Mouse (Mus musculus): ENCODE data around the gene Foxj1. TPM values are rescaled to one million over a fixed set of nuclear protein-coding genes. Genes with fewer than 3 reads are reported as not detected.

Foxj1 gene
- polyA plus RNA-seq, 1 experiment from 2014 or later = 0.07 TPM

DNA sequence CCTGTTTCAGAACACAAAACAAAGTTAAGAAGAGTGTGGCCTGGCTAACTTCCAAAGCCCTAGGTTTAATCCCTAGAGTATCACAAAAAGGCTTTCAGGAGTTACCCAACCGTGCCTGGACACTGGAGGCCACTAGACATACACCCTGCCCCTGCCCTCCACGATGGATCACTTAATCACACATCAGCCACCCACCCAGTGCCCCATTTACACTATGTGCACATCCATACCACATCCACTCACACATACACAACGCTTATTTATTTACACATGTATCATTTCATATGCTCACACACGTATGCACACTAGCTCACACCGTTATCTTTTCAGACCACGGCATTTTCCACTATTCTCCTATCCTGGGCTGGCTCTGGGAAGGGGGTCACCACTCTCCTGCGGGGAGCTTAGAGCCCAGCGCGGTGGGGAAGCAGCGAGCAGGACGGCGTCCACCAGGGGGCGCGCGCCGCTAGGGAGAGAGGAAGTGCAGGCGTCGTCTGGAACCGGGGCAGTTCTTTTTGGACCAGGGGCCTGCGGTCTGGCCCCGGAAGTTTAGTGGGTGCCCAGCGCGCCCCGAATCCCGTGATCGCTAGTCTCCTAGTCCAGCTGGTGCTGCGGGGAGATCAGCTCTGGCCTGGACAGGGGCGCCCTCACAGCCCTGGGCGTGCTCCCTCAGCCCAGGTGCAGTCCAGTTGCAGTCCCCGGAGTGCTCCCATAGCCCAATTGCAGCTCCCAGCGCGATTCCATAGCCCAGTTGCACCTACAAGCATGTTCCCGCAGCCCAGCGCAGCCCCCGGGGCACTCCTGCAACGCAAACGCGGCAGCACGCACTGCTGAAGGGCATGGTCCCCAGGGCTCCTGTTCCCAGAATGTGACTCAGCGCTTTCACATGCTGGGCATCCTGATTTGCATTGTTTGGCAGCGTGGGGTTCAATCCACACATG, 16.2 kb downstream of the Foxj1 start:
- no peaks in the 10 kb centered on the region for H3K9me3 ChIP-seq (replicated peaks; ENCODE audit: control insufficient read depth, low read length)
- H3K9ac ChIP-seq (ENCODE audit: low read depth, low read length) = peak overlapping the region; percentile 77
- H3K27ac ChIP-seq (ENCODE audit: low read depth, low read length) = no peak overlapping the region
- H3K36me3 ChIP-seq (ENCODE audit: control insufficient read depth, insufficient read depth, low read length) = no peaks in the 10 kb centered on the region
- peak overlapping the region; percentile 100 for H3K4me2 ChIP-seq
- WGBS (ENCODE audit: insufficient replicate concordance) = 2% methylated on average over 41 of the region's 41 CpGs
- peak; percentile 47; the same call in 1 of the 2 replicates for ATAC-seq (replicated peaks; ENCODE audit: insufficient number of reproducible peaks, low FRiP score, low TSS enrichment)
- peak overlapping the region; percentile 56 for H3K4me3 ChIP-seq (ENCODE audit: low read depth, low read length)
- H3K27me3 ChIP-seq (ENCODE audit: control insufficient read depth, insufficient read depth, low read length) = no peaks in the 10 kb centered on the region
- peaks cover 3% of the 10 kb centered on the region; the same call in 1 of the 2 replicates for H3K4me1 ChIP-seq (ENCODE audit: control insufficient read depth, insufficient read depth, low read length)

DNA sequence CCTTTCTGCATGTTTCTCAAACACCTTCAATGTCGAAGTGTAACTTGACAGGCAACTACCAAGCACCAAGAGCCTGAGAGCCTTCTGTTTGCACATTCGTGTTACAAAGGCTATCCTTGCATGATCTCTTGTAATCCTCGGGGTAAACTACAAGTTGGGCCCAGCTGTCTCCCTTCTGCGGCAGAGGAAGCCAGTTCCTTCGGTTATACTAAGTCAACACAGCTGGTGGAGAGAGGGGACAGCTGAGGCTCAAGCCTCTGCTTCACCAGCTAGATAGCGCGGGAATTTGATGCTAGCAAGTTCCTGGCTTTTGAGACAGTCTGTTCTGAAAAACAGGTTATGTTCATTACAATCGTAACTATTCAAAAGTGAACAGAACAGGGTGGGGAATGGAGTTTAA, 22.8 kb downstream of the Foxj1 start:
- no peaks in the 10 kb centered on the region for H3K9me3 ChIP-seq (replicated peaks; ENCODE audit: control insufficient read depth, low read length)
- 46% methylated on average over 8 of the region's 8 CpGs for whole genome bisulfite sequencing (ENCODE audit: insufficient replicate concordance)
- no peaks in the 10 kb centered on the region for H3K27me3 ChIP-seq (ENCODE audit: control insufficient read depth, insufficient read depth, low read length)
- no peak overlapping the region for H3K27ac ChIP-seq (ENCODE audit: low read depth, low read length)
- ATAC-seq (replicated peaks; ENCODE audit: insufficient number of reproducible peaks, low FRiP score, low TSS enrichment) = no peak
- H3K9ac ChIP-seq (ENCODE audit: low read depth, low read length) = no peak overlapping the region
- H3K4me3 ChIP-seq (ENCODE audit: low read depth, low read length) = no peak overlapping the region
- no peaks in the 10 kb centered on the region for H3K36me3 ChIP-seq (ENCODE audit: control insufficient read depth, insufficient read depth, low read length)
- no peak overlapping the region for H3K4me2 ChIP-seq
- no peaks in the 10 kb centered on the region for H3K4me1 ChIP-seq (ENCODE audit: control insufficient read depth, insufficient read depth, low read length)

GRCm38 (mm10) chr11:116311169-116311568, 24.0 kb downstream of the Foxj1 start:
- 49% methylated on average over 8 of the region's 8 CpGs for WGBS (ENCODE audit: insufficient replicate concordance)
- ATAC-seq (replicated peaks; ENCODE audit: insufficient number of reproducible peaks, low FRiP score, low TSS enrichment) = no peak
- no peak overlapping the region for H3K4me3 ChIP-seq (ENCODE audit: low read depth, low read length)
- H3K36me3 ChIP-seq (ENCODE audit: control insufficient read depth, insufficient read depth, low read length) = no peaks in the 10 kb centered on the region
- no peaks in the 10 kb centered on the region for H3K27me3 ChIP-seq (ENCODE audit: control insufficient read depth, insufficient read depth, low read length)
- H3K9ac ChIP-seq (ENCODE audit: low read depth, low read length) = no peak overlapping the region
- peaks cover 2% of the 10 kb centered on the region; the same call in 1 of the 2 replicates for H3K4me1 ChIP-seq (ENCODE audit: control insufficient read depth, insufficient read depth, low read length)
- no peaks in the 10 kb centered on the region for H3K9me3 ChIP-seq (replicated peaks; ENCODE audit: control insufficient read depth, low read length)
- no peak overlapping the region for H3K4me2 ChIP-seq
- no peak overlapping the region for H3K27ac ChIP-seq (ENCODE audit: low read depth, low read length)

- no peak for ATAC-seq (replicated peaks; ENCODE audit: insufficient number of reproducible peaks, low FRiP score, low TSS enrichment)
- 60% methylated on average over 3 of the region's 3 CpGs for WGBS (ENCODE audit: insufficient replicate concordance)
- no peaks in the 10 kb centered on the region for H3K9me3 ChIP-seq (replicated peaks; ENCODE audit: control insufficient read depth, low read length)
- no peak overlapping the region for H3K4me3 ChIP-seq (ENCODE audit: low read depth, low read length)
- H3K36me3 ChIP-seq (ENCODE audit: control insufficient read depth, insufficient read depth, low read length) = no peaks in the 10 kb centered on the region
- peaks cover 8% of the 10 kb centered on the region for H3K4me1 ChIP-seq (ENCODE audit: control insufficient read depth, insufficient read depth, low read length)
- no peak overlapping the region for H3K4me2 ChIP-seq
- no peaks in the 10 kb centered on the region for H3K27me3 ChIP-seq (ENCODE audit: control insufficient read depth, insufficient read depth, low read length)
- H3K27ac ChIP-seq (ENCODE audit: low read depth, low read length) = no peak overlapping the region
- no peak overlapping the region for H3K9ac ChIP-seq (ENCODE audit: low read depth, low read length)
These were observed 25.6 kb downstream of the Foxj1 start for GRCm38 (mm10) chr11:116309601-116310000.

DNA sequence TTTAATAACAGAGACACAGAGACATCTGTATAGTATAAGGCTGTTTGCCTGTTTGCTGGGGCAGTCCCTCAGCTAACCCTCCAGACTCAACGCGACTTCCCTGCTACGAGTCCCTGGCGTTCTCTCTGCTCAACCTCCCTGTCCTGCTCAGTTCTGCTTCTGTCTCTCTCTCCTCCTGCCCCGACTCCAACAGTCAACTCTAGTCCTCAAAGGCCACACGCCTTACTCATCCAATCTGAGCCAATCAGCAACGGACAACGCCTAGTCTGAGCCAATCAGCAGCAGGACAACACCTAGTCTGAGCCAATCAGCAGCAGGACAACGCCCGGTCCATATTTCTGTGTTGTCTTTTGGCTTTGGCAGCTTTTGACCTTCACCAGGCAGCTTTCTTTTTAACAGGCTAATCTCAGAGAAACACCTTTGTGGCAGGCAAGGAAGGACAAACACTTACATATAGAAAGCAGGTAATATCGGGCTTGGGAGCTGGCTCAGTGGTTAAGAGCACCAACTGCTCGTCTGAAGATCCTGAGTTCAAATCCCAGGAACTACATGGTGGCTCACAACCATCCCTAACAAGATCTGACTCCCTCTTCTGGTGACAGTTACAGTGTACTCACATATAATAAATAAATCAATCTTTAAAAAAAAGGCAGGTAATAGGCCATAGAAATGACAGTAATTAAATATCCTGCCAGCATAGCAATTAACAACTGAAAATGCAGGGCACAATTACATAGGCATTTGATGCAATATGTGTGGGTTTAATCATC, 27.3 kb downstream of the Foxj1 start:
- H3K4me3 ChIP-seq (ENCODE audit: low read depth, low read length) = no peak overlapping the region
- WGBS (ENCODE audit: insufficient replicate concordance) = 86% methylated on average over 12 of the region's 12 CpGs
- H3K27ac ChIP-seq (ENCODE audit: low read depth, low read length) = no peak overlapping the region
- no peak overlapping the region for H3K4me2 ChIP-seq
- peaks cover 5% of the 10 kb centered on the region for H3K36me3 ChIP-seq (ENCODE audit: control insufficient read depth, insufficient read depth, low read length)
- no peaks in the 10 kb centered on the region for H3K9me3 ChIP-seq (replicated peaks; ENCODE audit: control insufficient read depth, low read length)
- H3K9ac ChIP-seq (ENCODE audit: low read depth, low read length) = no peak overlapping the region
- ATAC-seq (replicated peaks; ENCODE audit: insufficient number of reproducible peaks, low FRiP score, low TSS enrichment) = no peak
- peaks cover 8% of the 10 kb centered on the region for H3K4me1 ChIP-seq (ENCODE audit: control insufficient read depth, insufficient read depth, low read length)
- no peaks in the 10 kb centered on the region for H3K27me3 ChIP-seq (ENCODE audit: control insufficient read depth, insufficient read depth, low read length)

GRCm38 (mm10) chr11:116307019-116307725, 28.0 kb downstream of the Foxj1 start, which contains the start of gene Exoc7:
Gene Exoc7, minus strand, starts transcription at chr11:116307233.
- Histone ChIP-seq H3K4me1 (ENCODE audit: control insufficient read depth, insufficient read depth, low read length) (peaks cover 8% of the 10 kb centered on the region), H3K4me2 (peak within 1 kb of the TSS; percentile 86), H3K36me3 (ENCODE audit: control insufficient read depth, insufficient read depth, low read length) (peaks cover 11% of the 10 kb centered on the region), H3K27me3 (ENCODE audit: control insufficient read depth, insufficient read depth, low read length) (no peaks in the 10 kb centered on the region), H3K4me3 (ENCODE audit: low read depth, low read length) (peak within 1 kb of the TSS; percentile 60), H3K9ac (ENCODE audit: low read depth, low read length) (peak within 1 kb of the TSS; percentile 75), H3K9me3 (replicated peaks; ENCODE audit: control insufficient read depth, low read length) (no peaks in the 10 kb centered on the region), H3K27ac (ENCODE audit: low read depth, low read length) (no peak within 1 kb of the TSS)
- 82% methylated on average over 10 of the region's 10 CpGs for WGBS (ENCODE audit: insufficient replicate concordance)
- ATAC-seq (replicated peaks; ENCODE audit: insufficient number of reproducible peaks, low FRiP score, low TSS enrichment) = no peak

DNA sequence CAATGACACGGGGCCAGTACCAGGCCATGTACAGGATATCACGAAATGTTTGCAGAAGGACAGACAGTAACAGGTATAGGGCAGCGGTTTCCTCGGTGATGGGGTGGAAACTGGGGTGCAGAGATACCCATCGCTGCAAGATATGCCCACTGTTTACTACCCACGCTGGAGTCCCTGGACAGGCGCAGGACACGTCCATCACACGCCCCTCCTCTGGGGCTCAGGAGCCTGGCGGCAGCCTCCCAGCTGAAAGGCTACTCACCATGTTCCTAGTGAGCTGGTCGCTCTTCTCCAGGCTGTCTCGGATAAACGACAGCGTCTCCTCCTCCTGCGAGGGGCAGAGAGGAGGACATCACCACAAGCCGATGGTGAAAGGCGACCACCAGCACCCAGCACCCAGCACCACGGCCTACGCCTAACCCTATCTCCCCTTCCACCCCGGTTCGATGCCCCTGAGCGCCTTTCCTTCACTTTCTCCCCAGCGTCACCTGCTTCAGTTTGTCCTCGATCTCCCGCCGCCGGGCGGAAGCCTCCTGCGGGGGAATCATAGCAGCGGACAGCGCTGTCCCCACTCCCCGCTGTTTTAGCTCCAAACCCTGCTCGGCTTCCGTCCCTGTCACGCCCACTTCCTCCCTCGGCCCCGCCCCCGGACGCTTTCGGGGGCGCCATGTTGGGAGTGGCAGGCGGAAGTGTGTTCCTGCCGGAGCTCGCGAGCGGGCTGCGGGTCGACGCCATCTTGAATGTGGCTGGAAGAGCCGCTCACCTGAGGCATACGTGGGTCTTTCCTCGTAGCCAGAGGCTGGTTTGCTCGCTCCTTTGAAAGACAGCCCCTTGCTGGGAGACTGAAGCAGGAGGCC, 28.8 kb downstream of the Foxj1 start:
- 2% methylated on average over 53 of the region's 53 CpGs for WGBS (ENCODE audit: insufficient replicate concordance)
- peak overlapping the region; percentile 60 for H3K4me3 ChIP-seq (ENCODE audit: low read depth, low read length)
- H3K27me3 ChIP-seq (ENCODE audit: control insufficient read depth, insufficient read depth, low read length) = no peaks in the 10 kb centered on the region
- H3K36me3 ChIP-seq (ENCODE audit: control insufficient read depth, insufficient read depth, low read length) = peaks cover 17% of the 10 kb centered on the region
- H3K27ac ChIP-seq (ENCODE audit: low read depth, low read length) = no peak overlapping the region
- peak; percentile 84 for ATAC-seq (replicated peaks; ENCODE audit: insufficient number of reproducible peaks, low FRiP score, low TSS enrichment)
- peak overlapping the region; percentile 86 for H3K4me2 ChIP-seq
- H3K9me3 ChIP-seq (replicated peaks; ENCODE audit: control insufficient read depth, low read length) = no peaks in the 10 kb centered on the region
- peaks cover 8% of the 10 kb centered on the region for H3K4me1 ChIP-seq (ENCODE audit: control insufficient read depth, insufficient read depth, low read length)
- peak overlapping the region; percentile 75 for H3K9ac ChIP-seq (ENCODE audit: low read depth, low read length)
